Mouse (Mus musculus) frontal cortex, postnatal 25 days (tissue): ENCODE data around the gene Arhgap35.

Experiments used
- DNase-seq, 2 experiments: peaks; one replicate each; pipeline ENCODE4 v3.0.0; 2022; ENCODE audit warnings: low spot score in 2 of 2

Gene Arhgap35

GRCm38 (mm10) chr7:16524308-16524707, 90.5 kb downstream of the Arhgap35 start:
- no peak for DNase-seq

GRCm38 (mm10) chr7:16519310-16519709, 95.5 kb downstream of the Arhgap35 start:
- no peak for DNase-seq

GRCm38 (mm10) chr7:16517198-16517597, 97.6 kb downstream of the Arhgap35 start:
- no peak for DNase-seq

- DNase-seq = peak in 1 of 2 experiments; percentile 30
These were observed 107.5 kb downstream of the Arhgap35 start for GRCm38 (mm10) chr7:16507284-16507683.

GRCm38 (mm10) chr7:16505226-16505593, 109.6 kb downstream of the Arhgap35 start:
- no peak for DNase-seq

- no peak for DNase-seq
These were observed 110.1 kb downstream of the Arhgap35 start for GRCm38 (mm10) chr7:16504573-16505225.

GRCm38 (mm10) chr7:16501571-16501970, 113.2 kb downstream of the Arhgap35 start:
- DNase-seq = no peak

GRCm38 (mm10) chr7:16499671-16500104, 115.1 kb downstream of the Arhgap35 start:
- DNase-seq = no peak

- no peak for DNase-seq
These were observed 118.5 kb downstream of the Arhgap35 start for GRCm38 (mm10) chr7:16496260-16496659.

GRCm38 (mm10) chr7:16493361-16493760, 121.4 kb downstream of the Arhgap35 start:
- peak in 1 of 2 experiments; percentile 27 for DNase-seq

GRCm38 (mm10) chr7:16492211-16492610, 122.6 kb downstream of the Arhgap35 start:
- no peak for DNase-seq

GRCm38 (mm10) chr7:16491759-16492158, 123.0 kb downstream of the Arhgap35 start:
- peak; percentile 46 for DNase-seq

GRCm38 (mm10) chr7:16489948-16490347, 124.8 kb downstream of the Arhgap35 start:
- no peak for DNase-seq

GRCm38 (mm10) chr7:16488816-16489215, 126.0 kb downstream of the Arhgap35 start:
- no peak for DNase-seq

GRCm38 (mm10) chr7:16477628-16478027, 137.2 kb downstream of the Arhgap35 start, which contains the start of gene Npas1:
Gene Npas1, minus strand, starts transcription at chr7:16477728.
- no peak for DNase-seq

- no peak for DNase-seq
These were observed 138.2 kb downstream of the Arhgap35 start for GRCm38 (mm10) chr7:16476600-16476989.

GRCm38 (mm10) chr7:16475764-16476599, 138.8 kb downstream of the Arhgap35 start:
- no peak for DNase-seq

GRCm38 (mm10) chr7:16475321-16475720, 139.5 kb downstream of the Arhgap35 start:
- no peak for DNase-seq

- no peak for DNase-seq
These were observed 140.3 kb downstream of the Arhgap35 start for GRCm38 (mm10) chr7:16474445-16474844.

- no peak for DNase-seq
These were observed 140.9 kb downstream of the Arhgap35 start for GRCm38 (mm10) chr7:16473847-16474246.

- no peak for DNase-seq
These were observed 142.6 kb downstream of the Arhgap35 start for GRCm38 (mm10) chr7:16472116-16472709.

- DNase-seq = no peak
These were observed 143.2 kb downstream of the Arhgap35 start for GRCm38 (mm10) chr7:16471549-16471948.

GRCm38 (mm10) chr7:16468115-16468514, 146.7 kb downstream of the Arhgap35 start:
- DNase-seq = no peak
